Mouse (Mus musculus) embryo, embryonic 11 days (tissue): ENCODE measurements at regions not wholly inside any gene's neighbourhood (a gene's known extent, or its start where the extent isn't known, plus 50 kb on each side); places are given as distances from the start of the nearest gene placed in this dataset.

Experiments
- DNase-seq: peaks from one replicate; pipeline ENCODE4 v3.0.0-alpha.2; 2015

GRCm38 (mm10) chr5:119588340-119589272 lies 81.9 kb upstream of the Tbx3 start:
- DNase-seq, result no peak

GRCm38 (mm10) chr5:119591271-119591670 lies 79.2 kb upstream of the Tbx3 start:
- DNase-seq, result no peak

GRCm38 (mm10) chr5:119592891-119593290 lies 77.6 kb upstream of the Tbx3 start:
- no peak for DNase-seq

GRCm38 (mm10) chr5:119594541-119594940 lies 75.9 kb upstream of the Tbx3 start:
- no peak for DNase-seq

- DNase-seq, result no peak
Observed at GRCm38 (mm10) chr5:119596295-119596993, 74.0 kb upstream of the Tbx3 start.

GRCm38 (mm10) chr5:119596994-119597391 lies 73.5 kb upstream of the Tbx3 start:
- no peak for DNase-seq

GRCm38 (mm10) chr5:119597530-119597929 lies 72.9 kb upstream of the Tbx3 start:
- DNase-seq, result no peak

GRCm38 (mm10) chr5:119598166-119598565 lies 72.3 kb upstream of the Tbx3 start:
- DNase-seq, result no peak

GRCm38 (mm10) chr5:119601390-119601789 lies 69.1 kb upstream of the Tbx3 start:
- no peak for DNase-seq

GRCm38 (mm10) chr5:119602001-119602400 lies 68.5 kb upstream of the Tbx3 start:
- DNase-seq, result no peak

- peak; percentile 55 for DNase-seq
Observed at GRCm38 (mm10) chr5:119605444-119605843, 65.0 kb upstream of the Tbx3 start.

GRCm38 (mm10) chr5:119613413-119613812 lies 57.1 kb upstream of the Tbx3 start:
- DNase-seq, result peak; percentile 29

- DNase-seq, result no peak
Observed at GRCm38 (mm10) chr5:119613981-119614770, 56.3 kb upstream of the Tbx3 start.

- DNase-seq, result no peak
Observed at GRCm38 (mm10) chr5:119615681-119616080, 54.8 kb upstream of the Tbx3 start.

- DNase-seq, result no peak
Observed at GRCm38 (mm10) chr5:119617856-119618255, 52.6 kb upstream of the Tbx3 start.

GRCm38 (mm10) chr5:119619906-119620305 lies 50.6 kb upstream of the Tbx3 start:
- peak; percentile 59 for DNase-seq
